Mouse (Mus musculus) CD4-positive, CD25-positive, alpha-beta regulatory T cell, adult 2 months (primary cell): Measurements from ENCODE around the gene Rdh5.

Experiments used
- DNase-seq: peaks from one replicate; pipeline ENCODE4 v3.0.0-alpha.2; 2012; ENCODE audit warnings: low read depth, low spot score

The Rdh5 gene

DNA sequence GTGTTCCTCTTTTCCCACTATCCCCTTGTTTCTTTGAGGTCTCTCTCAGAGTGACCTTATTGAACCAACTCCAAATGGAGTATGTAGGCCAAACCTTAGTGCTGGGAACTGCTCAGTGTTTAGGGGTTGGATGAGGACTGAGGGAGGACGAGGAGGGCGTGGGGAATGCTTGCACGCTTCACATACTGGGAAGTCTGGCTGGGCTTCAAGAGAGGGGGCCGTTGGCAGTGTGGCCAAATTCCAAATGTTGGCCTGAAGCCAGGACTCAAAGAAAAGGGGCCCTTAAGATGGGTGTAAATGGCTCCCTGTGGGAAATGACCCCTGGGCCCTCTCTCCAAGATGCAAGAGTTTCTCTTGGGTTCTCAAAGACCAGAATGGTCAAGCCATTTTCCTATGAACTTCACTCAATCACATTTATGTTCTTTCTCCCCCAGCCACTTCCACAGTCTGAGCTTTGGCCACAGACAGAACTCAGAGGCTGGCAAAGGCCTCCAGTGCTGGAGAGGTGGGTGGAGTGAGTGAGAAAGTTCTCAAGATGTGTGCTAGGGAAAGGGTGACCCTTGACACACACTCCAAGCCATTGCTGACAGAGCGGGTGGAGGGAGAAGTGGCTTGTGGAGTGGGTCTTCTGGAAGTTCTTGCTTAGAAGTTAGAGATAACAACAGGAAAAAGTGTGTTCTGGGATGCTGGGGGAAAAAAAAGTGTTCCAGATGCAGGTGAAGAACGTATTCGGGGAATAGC, 7.1 kb upstream of the Rdh5 start:
- DNase-seq, result no peak

DNA sequence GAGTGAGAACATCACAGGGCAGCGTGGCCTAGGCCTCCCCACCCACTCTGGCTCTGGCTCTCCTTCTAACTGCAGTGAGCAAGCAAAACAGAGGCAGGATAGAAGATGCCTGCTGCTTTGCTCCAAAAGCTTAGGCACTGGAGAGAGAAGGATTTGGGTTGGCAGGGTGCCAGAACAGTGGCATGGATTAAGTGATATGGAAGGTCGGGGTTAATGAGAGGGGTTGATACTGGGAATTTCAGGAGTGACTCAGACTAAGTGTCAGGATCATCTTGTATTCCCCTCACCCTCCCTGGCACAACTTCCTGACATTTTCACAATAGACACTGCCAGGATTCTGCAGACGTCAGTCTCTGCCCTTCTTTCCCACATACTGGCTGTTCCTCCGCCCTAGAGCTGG, 5.7 kb upstream of the Rdh5 start:
- no peak for DNase-seq

DNA sequence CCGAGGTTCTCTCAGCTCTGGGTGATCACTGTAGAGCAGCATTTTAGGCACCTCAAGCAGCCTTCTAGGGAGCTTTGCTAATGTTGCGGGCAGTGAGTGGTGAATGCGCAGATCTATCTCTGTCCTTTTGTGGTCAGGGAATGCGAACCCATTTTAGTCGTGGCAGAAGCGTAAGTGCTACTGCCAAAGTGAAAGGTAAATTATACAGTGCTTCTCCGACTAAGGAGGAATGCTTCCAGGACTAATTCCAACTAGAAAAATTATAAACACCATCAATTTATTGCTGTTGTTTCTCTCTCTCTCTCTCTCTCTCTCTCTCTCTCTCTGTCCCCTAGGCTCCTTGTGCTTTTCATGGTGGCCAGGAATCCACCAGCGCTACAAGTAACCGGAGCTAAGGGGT, 1.2 kb upstream of the Rdh5 start, which contains the start of gene Bloc1s1:
Gene Bloc1s1 (minus strand): TSS at position 101 of the 400 bp plus-strand sequence.
- DNase-seq, result no peak

DNA sequence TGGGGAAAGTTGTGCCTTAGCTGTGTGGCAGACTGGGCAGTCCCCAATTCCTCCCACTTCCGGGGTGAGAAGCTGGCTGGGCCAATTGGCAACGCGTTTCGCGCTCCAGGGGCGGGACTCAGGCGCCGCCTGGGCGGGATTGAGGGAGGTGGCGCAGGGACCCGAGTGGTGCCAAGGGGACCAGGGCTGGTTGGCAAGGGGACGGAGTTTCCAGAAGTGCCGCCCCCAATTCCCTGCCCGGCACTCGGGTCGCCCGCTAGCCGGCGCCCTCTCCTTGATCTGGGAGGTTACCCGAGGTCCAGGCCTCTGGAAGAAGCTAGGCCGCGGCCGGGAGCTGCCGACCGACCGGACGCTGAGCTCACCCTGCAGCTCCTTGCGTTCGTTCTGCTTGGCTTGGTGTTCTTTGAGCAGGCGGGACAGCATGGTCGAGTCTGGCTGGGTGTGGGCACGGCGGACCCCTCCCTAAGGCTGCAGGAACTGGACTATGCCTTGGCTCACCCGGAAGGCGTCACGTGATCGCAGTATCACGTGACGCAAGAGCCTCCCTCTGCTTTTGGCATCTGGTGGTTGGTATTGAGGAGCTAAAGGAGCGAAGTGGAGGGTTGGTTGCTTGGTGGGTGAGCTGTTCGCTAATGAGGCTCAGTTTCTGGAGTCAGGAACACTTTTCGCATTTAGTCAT, 464 bp upstream of the Rdh5 start:
- peak; percentile 92 for DNase-seq

DNA sequence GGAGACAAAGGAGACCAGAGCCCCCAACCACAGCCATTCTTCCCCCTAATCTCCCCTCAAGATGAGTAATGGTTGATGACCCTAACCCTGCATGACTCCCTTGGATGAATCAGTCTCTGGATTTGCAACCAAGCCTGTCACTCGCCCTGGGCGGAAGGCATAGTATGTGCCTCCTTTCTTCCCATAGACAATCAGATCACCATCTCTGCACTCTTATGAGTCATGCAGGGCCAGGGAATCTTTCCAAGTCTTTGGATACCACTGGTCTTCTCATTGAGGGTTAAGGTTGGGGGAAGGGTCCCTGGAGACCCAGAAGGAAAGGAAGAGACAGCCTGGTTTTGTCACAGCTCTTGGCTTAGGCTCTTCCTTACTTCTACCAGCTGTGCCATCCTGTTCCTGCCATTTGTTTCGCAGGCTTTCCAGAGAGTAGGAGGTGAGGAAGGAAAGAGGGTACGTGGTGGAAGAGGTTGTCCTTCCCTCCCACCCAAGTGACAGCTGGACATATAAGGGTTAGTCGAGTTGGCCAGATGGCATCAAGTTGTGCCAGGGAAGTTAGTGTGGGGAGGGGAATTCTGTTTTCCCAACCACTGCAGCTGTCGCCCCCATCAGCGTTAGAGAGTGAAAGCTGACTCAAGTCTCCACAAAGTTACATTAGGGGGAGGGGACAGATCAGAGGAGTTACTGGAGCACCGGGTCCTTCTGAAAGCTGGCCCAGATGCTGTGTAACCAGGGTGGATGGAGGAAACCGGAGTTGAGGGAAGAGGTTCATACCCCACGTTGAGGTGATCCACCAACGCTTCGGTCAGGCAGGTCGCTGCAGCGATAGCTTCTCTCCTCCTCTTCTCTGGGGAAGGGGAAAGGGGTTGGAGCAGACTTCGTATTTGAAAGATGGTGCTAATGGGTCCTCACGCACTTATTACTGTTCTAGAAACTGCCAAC, 536 bp downstream of the Rdh5 start:
- DNase-seq, result no peak

DNA sequence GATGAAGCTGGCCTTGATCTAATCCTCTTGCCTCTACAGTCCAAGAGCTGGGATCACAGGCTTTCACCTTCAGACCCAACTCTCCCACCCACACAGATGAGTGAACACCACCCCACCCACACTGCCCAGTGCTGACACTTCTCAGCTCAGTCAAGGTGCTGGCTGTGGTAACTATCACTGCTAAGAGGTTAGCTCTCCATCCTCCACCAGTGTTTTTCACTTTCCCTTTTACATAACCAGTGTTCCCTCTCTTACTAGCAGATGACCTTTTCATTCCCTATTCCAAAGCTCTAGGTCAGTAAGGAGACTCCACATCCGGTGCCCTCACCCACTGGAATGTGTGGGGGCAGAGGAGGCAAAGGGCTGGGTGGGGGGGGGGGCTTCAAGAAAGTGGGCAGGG, 1.4 kb downstream of the Rdh5 start:
- no peak for DNase-seq

DNA sequence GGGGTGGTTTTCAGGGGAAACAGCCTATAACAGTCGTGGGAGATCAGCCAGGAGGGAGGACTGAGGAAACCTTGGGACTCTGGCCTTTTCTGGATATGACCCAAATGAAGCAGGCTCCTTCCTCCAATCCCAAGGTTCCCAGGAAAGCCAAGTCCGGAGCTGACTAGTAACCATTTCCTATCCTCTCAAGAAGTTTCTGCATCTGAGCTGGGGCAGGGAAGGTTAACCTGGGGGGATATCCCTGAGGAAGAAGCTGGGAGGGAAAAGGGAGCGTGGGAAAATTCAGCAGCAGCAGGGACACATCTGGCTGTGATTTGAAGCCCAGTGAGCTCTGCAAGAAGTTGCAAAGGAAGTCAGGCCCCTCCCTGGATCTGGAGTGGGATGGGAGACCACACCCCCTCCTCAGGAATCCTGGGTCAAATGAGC, 1.9 kb downstream of the Rdh5 start:
- no peak for DNase-seq

DNA sequence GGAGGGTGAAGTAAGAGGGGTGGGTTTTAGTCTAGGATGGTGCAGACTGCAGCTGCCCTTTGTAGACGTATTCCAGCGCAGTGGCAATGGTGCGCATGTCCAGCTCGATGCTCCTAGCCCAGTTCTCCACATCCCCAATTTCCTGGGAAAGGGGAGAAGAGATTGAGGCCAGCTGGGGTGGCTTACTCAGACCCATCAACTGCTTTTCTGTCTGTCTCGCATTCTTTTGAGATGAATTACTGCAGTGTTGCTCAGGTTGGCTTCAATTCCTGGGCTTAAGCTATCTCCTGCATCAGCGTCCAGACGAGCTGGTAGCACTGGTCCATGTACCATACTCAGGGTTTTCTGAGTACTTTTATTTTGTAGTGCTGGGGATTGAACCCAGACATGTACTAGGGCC, 2.7 kb downstream of the Rdh5 start:
- DNase-seq, result no peak

DNA sequence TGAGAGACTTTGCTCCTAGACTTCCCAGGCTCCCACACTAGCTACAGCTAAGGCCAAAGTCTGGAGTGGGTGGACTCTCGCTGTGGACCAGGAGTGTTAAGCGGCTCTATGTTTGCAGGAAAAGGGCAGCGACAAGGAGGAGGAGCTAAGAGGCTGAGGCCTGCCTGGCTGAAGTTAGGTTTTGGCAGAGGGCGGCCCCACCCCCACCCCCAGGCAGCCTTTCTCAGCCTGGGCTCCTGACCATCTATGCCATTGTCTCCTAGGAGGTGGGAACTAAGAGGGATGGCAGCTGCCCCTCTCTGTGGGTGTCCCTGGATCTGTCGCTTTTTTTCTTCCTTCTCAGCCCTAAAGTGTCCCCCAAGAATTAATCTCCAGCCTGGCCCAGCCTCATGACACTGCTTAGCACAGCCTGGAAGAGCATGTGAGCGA, 3.5 kb downstream of the Rdh5 start:
- no peak for DNase-seq

DNA sequence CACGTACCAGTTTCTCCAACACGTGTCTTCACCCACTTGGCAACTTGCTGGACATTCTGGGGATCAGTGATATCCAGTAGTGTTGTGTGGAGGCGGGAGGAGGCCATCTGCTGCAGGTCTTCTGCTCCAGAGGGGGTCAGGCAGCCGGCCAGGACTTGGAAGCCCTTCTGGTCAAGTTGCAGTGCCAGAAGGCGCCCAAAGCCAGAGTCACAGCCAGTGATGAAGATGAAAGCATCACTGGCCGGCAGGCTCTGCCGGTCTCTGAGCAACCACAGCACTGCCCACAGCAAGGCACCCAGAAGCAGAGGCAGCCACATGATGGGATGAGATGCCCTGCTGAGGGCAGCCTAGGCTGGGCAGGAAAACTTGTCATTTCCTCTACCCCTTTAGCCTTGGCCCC, 4.4 kb downstream of the Rdh5 start:
- DNase-seq, result no peak

DNA sequence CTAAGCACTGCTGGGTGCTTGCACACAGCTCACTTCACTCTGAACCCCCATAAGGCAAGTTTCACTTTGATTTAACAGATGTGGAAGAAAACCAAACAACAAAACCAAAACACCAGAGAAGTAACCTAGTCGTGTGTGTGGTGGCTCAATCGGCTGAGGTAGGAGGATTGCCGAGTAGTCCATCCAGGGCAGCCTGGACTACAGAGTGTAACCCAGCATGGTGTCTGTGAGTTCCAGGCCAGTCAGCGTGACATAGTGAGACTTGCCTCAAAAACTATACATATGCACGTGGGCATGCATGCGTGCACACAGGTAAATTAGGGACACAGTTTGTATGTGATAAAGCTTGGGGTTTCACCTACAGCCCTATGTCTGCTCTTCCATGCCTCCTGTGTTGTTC, 5.3 kb downstream of the Rdh5 start:
- no peak for DNase-seq

DNA sequence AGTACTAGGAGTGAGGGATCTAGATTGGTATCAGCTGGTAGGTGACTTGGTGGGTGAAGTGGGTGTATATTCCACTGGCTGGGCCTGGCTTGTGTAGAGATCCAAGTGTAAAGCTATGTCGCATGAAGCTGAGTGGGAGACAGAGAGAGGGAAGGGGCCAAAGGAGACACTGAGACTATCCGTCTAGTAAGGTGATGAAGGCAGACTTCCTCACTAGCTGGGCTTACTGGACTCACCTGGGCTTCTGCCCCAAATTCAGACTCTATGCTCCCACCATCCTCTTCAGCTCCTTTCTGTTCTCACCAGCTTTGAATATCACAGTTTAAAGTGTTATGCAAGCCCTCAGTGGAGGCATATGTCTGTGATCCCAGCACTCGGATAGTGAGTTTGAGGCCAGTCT, 6.0 kb downstream of the Rdh5 start:
- DNase-seq, result no peak

DNA sequence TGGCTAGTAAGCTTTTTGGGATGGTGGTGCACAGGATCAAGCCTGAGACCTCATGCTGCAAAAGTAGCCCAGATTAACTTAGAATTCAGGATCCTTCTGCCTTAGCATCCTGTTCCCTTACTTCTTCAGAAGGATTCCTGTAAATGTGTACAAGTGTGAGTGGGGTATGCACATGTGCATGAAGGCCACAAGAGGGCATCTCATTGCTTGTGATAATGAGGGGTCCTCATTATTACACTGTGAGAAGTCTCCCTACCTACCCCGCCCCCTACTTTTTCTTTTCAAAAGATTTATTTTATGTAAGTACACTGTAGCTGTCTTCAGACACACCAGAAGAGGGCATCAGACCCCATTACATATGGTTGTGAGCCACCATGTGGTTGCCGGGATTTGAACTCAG, 7.1 kb downstream of the Rdh5 start:
- no peak for DNase-seq

DNA sequence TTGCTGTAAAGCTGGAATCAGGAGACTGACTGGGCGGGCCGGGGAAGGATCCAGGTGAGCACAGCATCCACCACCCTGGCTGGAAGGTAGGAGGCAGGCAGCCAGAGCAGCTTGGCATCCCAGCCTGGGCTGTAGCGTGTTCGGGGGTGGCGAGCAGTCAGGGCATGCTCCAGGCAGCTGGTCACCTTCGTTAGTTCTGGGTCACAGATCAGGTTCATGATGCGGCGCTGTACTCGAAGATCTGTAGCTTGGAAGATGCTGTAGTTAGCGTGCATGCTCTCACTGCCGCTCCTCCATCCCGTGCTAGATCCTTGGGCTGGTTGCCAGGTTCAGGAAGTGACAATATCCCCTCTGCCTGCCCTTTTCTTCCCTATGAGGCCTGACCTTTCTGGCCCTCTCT, 9.0 kb downstream of the Rdh5 start:
- no peak for DNase-seq

DNA sequence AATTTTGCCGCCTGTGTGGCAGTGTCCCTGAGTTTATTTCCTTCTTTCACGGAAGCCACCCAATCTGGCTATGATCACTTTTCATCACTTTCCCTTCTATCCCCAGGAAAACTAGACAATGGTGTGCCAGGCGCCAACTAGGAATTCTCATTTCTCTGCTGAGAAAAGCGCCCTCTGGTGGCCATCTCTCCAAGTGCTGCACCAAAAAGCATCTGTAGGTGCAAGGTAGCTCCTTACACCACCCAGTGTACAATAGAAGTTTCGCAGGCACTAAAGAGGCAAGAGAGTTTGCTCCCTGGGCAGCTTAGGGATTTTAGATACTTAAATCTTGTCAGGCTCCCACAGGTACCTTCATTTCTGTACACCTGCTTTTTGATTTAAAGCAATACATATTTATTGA, 9.5 kb downstream of the Rdh5 start:
- DNase-seq, result peak; percentile 90

DNA sequence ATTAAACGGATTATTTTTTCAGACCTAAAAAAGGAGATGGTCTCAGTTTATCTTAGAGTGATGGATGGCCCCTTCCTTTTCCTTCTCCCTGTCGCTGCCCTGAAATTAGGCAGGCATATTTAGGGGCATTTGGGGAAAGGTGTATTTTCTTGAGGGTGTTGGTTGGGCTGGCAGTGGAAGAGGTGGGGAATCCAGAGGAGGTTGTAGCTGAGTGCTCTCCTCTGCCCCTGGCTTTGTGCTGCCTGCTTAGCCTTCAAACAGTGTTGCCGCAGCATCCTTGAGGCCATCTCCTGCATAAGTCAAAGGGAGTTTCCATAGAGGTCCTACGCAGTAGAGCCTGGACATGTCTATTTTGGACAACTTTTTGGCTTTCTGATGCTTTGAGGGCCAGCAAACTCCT, 9.9 kb downstream of the Rdh5 start:
- DNase-seq, result no peak

DNA sequence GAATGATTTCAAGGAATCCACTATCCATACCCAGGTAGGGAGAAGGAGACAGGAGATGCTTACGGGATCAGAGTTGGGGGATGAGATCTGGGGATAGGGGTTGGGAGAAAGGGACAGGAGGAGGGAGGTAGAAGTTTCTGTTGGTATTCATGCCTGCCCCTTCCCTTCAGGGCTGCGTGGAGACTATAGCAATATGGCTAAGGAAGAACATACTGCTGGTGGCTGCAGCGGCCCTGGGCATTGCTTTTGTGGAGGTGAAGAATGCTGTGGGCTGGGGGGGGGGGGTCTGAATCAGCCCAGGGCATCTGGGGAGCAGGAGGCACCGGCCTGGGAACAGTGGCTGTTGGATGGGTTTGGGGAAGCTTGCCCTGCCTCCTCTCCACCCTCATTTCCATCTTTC, 10.4 kb downstream of the Rdh5 start:
- no peak for DNase-seq

DNA sequence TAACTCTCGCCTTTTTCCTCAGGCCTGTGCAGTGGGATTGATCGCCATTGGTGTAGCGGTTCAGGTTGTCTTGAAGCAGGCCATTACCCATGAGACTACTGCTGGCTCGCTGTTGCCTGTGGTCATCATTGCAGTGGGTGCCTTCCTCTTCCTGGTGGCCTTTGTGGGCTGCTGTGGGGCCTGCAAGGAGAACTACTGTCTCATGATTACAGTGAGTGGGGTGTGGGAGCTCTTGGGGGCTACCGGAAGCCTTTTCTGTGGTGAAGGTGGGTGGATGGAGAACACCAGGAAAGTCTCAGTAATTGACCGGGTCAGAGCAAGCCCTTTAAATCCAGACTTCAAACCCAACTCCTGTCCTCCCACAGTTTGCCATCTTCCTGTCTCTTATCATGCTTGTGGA, 11.3 kb downstream of the Rdh5 start:
- no peak for DNase-seq

DNA sequence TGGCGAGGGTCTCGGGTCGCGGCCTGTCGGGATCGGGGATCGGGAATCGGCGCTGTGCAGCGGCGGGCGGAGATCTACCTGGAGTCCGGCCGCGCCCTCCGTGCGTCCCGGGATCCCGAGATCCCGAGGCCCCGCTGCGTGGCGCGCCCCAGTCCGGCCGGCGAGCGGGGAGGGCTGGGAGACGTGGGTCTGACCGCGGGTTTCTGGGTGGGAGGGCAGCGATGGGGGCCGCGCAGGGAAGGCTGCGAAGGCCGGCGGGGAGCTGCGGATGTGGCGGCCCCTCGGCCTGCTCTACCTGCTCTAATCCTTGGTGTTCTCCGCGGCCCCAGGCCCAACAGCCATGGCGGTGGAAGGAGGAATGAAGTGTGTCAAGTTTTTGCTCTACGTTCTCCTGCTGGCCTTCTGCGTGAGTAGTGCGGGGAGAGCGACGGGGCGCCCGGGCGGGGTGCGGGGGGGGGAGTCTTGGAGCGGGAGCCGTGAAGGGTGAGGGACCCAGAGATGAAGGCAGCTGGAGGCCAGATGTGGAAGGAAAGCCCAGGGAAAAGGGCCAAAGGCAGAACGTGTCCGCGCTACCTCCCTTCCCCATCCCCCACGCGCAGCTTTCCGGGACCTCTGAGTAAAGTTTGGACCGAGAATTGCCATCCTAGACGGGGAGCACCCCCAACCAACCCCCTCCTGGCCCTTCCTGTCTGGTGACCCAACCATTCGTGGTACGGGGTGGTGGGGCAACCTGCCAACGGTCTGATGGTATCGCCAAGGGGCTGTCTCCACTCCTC, 12.4 kb downstream of the Rdh5 start:
- DNase-seq, result no peak

DNA sequence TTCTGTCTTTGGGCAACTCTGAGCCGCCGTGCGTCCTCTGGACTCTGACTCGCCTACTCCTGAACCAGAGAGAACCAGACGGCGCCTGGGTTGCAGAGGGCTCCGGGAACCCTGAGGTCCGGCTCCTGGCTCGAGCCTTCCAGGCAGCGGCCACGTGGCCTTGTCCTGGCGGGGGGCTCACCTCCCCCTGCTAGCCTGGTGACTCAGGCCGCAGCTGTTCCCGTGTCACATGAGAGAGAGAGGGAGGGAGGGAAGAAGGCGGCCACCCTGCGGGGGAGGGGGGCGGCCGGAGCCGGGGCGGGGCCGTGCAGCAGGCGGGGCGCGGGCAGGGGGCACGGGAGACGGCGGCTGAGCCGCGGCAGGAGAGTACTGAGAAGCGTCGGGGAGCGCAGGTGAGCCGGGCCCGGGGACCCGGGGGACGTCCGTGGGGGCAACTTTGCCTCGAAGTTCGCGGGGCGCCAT, 13.1 kb downstream of the Rdh5 start:
- DNase-seq, result no peak

DNA sequence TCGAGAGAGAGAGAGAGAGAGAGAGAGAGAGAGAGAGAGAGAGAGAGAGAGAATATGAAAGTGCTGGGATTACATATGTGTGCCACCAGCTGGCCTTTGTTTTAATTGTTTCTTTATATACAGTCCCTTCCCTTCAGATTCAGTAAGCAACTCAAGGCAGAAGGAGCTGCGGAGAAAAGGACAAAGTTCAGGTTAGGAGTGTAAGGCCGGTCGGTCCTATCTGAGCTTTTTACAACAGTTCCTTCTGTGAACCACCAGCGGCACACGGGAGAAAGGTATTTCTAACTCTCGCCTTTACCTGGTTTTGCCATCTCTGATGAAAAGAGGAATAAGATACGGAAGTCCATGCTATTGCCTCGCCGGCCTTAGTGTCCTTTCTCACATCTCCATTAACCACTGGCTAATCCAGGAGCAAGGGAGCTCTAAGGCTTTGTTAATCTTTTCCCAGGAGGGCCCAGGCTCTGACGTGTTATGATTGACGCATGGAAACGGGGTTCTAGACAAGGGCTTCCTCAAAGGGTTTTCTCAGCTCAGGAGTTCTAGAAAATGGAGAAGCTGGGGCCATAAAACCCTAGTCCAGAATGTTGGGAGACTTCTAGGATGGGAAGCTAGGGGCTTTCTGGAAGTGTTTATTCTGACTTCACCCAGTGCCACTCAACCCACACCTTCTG, 13.8 kb downstream of the Rdh5 start:
- no peak for DNase-seq
